Mouse (Mus musculus): ENCODE results near the gene Acot8. TPM values are rescaled to one million over a fixed set of nuclear protein-coding genes. Genes with fewer than 3 reads are reported as not detected.

The Acot8 gene
- polyA plus RNA-seq (2012; rRNA removed; ENCODE audit: low replicate concordance), result 36.3 and 58.2 TPM in 2 replicates

DNA sequence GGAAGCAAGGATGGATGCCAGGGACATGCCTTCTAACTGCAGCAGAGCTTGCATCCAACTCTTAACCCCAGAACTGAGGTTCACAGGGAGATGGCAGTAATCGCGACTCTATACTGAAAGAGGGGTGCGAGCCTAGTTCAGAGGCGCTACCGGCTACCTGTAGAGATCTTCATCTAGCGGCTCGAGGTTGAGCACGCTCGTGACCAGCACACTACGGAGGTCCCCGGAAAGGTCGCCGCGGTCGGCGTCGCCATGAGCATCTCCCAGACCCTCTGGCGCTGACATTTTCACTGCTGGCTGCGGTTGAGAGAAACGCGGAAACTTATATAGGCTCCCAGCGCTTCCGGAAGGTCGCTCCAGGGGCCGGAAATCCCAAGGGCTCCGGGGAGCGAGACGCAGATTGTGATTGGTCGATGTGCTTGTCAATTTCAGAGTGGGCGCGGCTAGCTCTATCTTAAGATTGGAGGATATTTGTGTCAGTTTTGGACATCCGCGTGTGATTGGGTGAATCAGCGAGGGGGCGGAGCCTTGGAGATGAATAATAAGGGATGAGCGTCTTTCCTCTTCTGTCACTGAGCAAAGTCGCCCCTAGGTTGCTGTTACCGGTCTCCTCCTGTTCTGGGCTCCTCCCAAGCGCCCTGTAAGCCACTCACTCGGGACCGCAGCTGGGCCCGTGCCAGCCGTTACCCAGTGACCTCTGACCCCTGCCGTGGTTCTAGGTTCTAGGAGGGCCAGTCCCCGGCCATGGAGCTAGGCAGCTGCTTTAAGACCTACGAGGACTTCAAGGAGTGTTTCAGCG is at the start of gene Acot8, which contains the start of gene Zswim3:
Acot8 (minus strand) TSS at position 350 of the 799 bp plus-strand sequence.
Zswim3 (plus strand) TSS at position 566 of the 799 bp plus-strand sequence.

DNA sequence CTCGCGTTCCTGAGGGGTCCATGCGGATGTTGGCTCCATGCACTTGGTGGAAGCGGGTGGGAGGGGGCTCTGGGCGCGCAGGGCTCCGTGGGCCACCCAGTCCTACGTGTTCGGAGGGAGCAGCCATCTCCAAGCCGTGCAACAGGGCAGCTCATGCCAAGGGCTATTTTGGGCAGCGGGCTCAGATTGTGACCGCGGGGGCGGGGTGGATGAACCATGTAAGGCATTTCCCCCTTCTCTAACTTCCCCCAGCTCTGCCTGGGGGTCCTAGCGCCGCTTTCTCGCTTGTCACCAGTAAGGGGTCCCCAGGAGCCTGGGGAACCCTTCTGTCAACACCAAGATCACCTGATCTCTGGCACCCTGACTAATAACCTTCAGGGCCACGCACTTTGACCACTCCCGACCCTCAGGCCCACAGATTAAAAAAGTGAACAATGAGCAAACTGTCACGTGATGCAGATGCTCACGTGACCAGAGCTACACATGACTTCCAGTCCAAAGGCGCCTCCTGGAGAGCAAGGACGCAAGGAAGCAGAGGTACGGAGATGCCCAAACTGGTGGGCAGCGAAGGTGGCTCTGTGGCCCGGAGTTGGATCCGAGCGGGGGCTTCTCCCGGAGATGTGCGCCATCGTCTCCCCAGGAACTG is 28.8 kb upstream of the Acot8 start, which contains the start of gene Neurl2:
Neurl2 (minus strand) TSS at position 143 of the 646 bp plus-strand sequence.

DNA sequence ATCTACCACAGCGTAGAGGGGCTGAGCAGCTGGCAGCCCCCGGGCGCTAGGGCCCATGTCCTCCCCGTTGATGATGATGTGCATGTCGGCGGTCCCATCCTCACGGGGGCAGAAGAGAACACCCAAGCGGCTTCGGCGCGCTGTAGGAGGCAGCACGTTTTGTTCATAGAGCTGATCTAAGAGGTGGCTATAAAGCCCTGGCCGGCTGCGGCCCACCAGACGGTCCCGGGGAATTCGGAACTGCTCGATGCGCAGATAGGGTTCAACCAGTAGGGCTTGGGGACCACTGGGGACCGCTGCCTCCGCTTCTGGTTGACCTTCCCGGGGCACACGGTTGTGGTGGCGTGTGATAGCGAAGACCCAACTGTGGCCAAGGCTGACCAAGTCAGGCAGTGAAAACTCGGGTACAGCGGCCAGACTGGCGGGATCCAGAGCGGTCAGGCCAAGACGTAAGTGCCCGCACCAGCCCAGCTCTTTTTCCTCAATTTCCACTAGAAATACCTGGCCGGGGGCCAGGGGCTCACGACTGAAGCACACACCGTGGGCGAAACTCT is 28.1 kb upstream of the Acot8 start, which contains the start of gene Ctsa:
Ctsa (plus strand) TSS at position 126 of the 554 bp plus-strand sequence.

DNA sequence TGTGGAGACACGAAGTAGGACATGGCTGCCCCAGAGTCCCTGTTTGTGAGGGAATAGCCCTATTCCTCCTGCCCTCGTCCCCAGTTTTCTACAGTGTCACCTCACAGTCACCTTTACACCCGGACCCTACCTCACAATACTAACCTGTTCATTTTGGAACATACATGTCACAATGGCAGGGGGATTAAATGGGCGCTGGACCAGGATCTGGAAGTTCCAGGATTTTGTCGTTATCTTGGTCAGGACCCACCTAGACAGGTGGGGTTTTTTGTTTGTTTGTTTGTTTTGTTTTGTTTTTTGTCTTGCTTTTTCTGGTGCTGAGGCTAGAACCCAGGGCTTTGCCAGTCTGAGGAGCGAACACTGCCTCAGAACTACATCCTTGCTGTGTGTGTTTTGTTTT is 23.8 kb upstream of the Acot8 start, which contains the start of gene Spata25:
Spata25 (minus strand) TSS at position 101 of the 400 bp plus-strand sequence.

GRCm38 (mm10) chr2:164822636-164823165 is 18.0 kb upstream of the Acot8 start, which contains the start of gene Zswim1:
Zswim1 (plus strand) TSS chr2:164822686.

DNA sequence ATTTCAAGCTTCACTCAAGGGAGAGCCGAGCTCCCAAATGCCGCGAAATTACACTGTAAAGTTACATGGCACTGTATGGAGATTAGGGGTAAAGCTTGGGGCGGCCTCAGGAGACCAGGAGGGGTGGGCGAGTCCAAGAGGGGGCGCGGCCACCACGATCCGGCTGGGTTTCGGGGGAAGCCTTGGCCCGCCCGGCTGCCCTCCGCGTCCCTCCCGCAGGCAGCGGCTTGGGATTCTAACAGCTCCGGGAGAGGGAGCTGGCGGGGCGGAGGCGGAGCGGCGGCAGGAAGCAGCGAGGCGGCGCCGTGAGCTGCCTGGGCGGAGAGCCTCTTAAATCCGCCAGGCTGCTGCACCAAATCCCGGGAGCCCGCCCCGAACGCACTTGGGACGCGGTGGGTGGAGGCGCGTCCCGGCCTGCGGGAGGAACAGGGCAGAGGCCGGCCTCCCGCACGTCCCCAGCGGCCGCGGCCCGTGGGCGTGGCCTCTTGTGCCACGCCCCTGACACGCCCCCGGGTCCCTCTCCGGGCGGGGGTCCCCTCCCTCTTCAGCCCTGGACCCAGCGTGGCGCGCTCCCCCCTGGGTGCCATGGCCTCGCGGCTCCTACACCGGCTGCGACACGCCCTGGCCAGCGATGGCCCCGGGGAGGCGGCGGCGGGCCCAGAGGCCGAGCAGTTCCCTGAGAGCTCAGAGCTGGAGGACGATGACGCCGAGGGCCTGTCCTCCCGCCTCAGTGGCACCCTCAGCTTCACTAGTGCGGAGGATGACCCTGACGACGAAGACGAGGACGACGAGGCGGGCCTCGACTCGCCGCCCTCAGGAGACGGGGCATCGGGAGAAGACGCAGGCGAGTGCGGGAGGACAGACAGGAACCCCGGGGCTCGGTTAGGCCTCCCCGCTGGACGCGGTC is 18.9 kb downstream of the Acot8 start, which contains the start of gene Snx21:
Snx21 (plus strand) TSS at position 343 of the 907 bp plus-strand sequence.

GRCm38 (mm10) chr2:164779481-164780086 is 25.1 kb downstream of the Acot8 start, which contains the start of gene Tnnc2:
Tnnc2 (minus strand) TSS chr2:164779967.

DNA sequence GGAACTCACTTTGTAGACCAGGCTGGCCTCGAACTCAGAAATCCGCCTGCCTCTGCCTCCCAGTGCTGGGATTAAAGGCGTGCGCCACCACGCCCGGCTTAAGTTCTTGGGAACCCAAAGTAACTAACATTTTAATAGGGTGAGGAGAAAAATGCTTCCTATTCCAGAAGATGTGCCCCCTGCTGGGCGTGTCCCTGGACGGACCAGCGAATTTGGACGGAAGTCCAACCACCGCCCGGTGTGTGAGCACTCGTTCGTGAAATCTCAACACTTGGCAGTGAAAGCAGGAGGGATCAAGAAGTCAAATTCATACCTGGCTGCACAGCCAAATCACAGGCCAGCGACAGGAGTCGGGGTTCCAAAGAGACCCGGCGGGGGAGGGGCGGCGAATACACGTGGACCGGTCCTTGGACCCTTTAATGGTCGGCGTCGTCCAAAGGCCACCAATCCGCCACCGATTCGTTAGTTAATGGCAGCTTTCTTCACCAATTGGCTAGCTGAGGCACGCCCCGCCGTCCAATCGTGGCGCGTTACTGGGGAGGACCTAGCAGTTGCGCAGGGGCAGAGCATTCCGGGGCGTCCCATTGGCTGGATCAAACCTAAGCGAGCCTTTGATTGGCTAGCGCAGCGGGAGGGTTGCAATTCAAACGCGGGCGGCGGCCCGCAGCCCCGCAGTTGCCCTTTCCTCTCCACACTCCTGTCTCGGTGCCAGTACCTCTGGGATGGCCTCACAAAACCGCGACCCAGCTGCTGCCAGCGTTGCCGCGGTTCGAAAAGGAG is 35.2 kb downstream of the Acot8 start, which contains the start of gene Ube2c:
Ube2c (plus strand) TSS at position 641 of the 780 bp plus-strand sequence.

GRCm38 (mm10) chr2:164745843-164746479 is 58.7 kb downstream of the Acot8 start, which contains the start of the genes Wfdc3 and Dnttip1:
Wfdc3 (minus strand) TSS chr2:164745931.
Dnttip1 (plus strand) TSS chr2:164745983.

Other genes starting within 250 kb of the Acot8 start
- gene Wfdc2, start 242.5 kb downstream of the Acot8 start, polyA plus RNA-seq (2012; rRNA removed; ENCODE audit: low replicate concordance), result 202 and 262 TPM in 2 replicates
- not detected in 2 replicates for gene Spint3, start 231.4 kb downstream of the Acot8 start, polyA plus RNA-seq (2012; rRNA removed; ENCODE audit: low replicate concordance)
- not detected in 2 replicates for gene Wfdc6a, start 219.4 kb downstream of the Acot8 start, polyA plus RNA-seq (2012; rRNA removed; ENCODE audit: low replicate concordance)
- not detected in 2 replicates for gene Eppin, start 211.3 kb downstream of the Acot8 start, polyA plus RNA-seq (2012; rRNA removed; ENCODE audit: low replicate concordance)
- gene Wfdc6b, start 191.4 kb downstream of the Acot8 start, polyA plus RNA-seq (2012; rRNA removed; ENCODE audit: low replicate concordance), result not detected in 2 replicates
- not detected in 2 replicates for gene Wfdc8, start 191.3 kb downstream of the Acot8 start, polyA plus RNA-seq (2012; rRNA removed; ENCODE audit: low replicate concordance)
- not detected in 2 replicates for gene Wfdc16, start 166.1 kb downstream of the Acot8 start, polyA plus RNA-seq (2012; rRNA removed; ENCODE audit: low replicate concordance)
- gene Wfdc10, start 148.8 kb downstream of the Acot8 start, polyA plus RNA-seq (2012; rRNA removed; ENCODE audit: low replicate concordance), result not detected in 2 replicates
- gene Wfdc9, start 148.3 kb downstream of the Acot8 start, polyA plus RNA-seq (2012; rRNA removed; ENCODE audit: low replicate concordance), result not detected in 2 replicates
- gene Wfdc11, start 130.8 kb downstream of the Acot8 start, polyA plus RNA-seq (2012; rRNA removed; ENCODE audit: low replicate concordance), result not detected in 2 replicates
- not detected in 2 replicates for gene Wfdc13, start 119.8 kb downstream of the Acot8 start, polyA plus RNA-seq (2012; rRNA removed; ENCODE audit: low replicate concordance)
- not detected in 2 replicates for gene Spint4, start 106.4 kb downstream of the Acot8 start, polyA plus RNA-seq (2012; rRNA removed; ENCODE audit: low replicate concordance)
- not detected in 2 replicates for gene Spint5, start 89.6 kb downstream of the Acot8 start, polyA plus RNA-seq (2012; rRNA removed; ENCODE audit: low replicate concordance)
- gene Wfdc3, start 59.0 kb downstream of the Acot8 start, polyA plus RNA-seq (2012; rRNA removed; ENCODE audit: low replicate concordance), result 0.87 and 2.8 TPM in 2 replicates
- 13.4 and 63.8 TPM in 2 replicates for gene Dnttip1, start 58.9 kb downstream of the Acot8 start, polyA plus RNA-seq (2012; rRNA removed; ENCODE audit: low replicate concordance)
- 14.8 and 17.3 TPM in 2 replicates for gene Ube2c, start 35.0 kb downstream of the Acot8 start, polyA plus RNA-seq (2012; rRNA removed; ENCODE audit: low replicate concordance)
- gene Tnnc2, start 24.9 kb downstream of the Acot8 start, polyA plus RNA-seq (2012; rRNA removed; ENCODE audit: low replicate concordance), result 2.1 and 1,412 TPM in 2 replicates
- gene Snx21, start 19.1 kb downstream of the Acot8 start, polyA plus RNA-seq (2012; rRNA removed; ENCODE audit: low replicate concordance), result 32.9 and 57.5 TPM in 2 replicates
- gene Zswim3, start 216 bp upstream of the Acot8 start, polyA plus RNA-seq (2012; rRNA removed; ENCODE audit: low replicate concordance), result 2.7 and 4.5 TPM in 2 replicates
- 14.4 and 16.0 TPM in 2 replicates for gene Zswim1, start 17.8 kb upstream of the Acot8 start, polyA plus RNA-seq (2012; rRNA removed; ENCODE audit: low replicate concordance)
- gene Spata25, start 23.7 kb upstream of the Acot8 start, polyA plus RNA-seq (2012; rRNA removed; ENCODE audit: low replicate concordance), result 0.22 TPM in 1 of 2 replicates, not detected in the other
- gene Ctsa, start 28.0 kb upstream of the Acot8 start, polyA plus RNA-seq (2012; rRNA removed; ENCODE audit: low replicate concordance), result 329 and 398 TPM in 2 replicates
- 11.2 and 17.7 TPM in 2 replicates for gene Neurl2, start 28.6 kb upstream of the Acot8 start, polyA plus RNA-seq (2012; rRNA removed; ENCODE audit: low replicate concordance)
- 327 and 423 TPM in 2 replicates for gene Pltp, start 52.8 kb upstream of the Acot8 start, polyA plus RNA-seq (2012; rRNA removed; ENCODE audit: low replicate concordance)
- gene Pcif1, start 74.4 kb upstream of the Acot8 start, polyA plus RNA-seq (2012; rRNA removed; ENCODE audit: low replicate concordance), result 28.2 and 59.8 TPM in 2 replicates
- gene Zfp335, start 106.9 kb upstream of the Acot8 start, polyA plus RNA-seq (2012; rRNA removed; ENCODE audit: low replicate concordance), result 33.2 and 49.0 TPM in 2 replicates
- 21.9 and 24.5 TPM in 2 replicates for gene Mmp9, start 135.9 kb upstream of the Acot8 start, polyA plus RNA-seq (2012; rRNA removed; ENCODE audit: low replicate concordance)
- gene Slc12a5, start 155.9 kb upstream of the Acot8 start, polyA plus RNA-seq (2012; rRNA removed; ENCODE audit: low replicate concordance), result 3.0 TPM in 2 replicates
- gene Ncoa5, start 230.0 kb upstream of the Acot8 start, polyA plus RNA-seq (2012; rRNA removed; ENCODE audit: low replicate concordance), result 25.4 and 29.5 TPM in 2 replicates

Measured in mammary gland, adult 2 months (tissue).